Mouse (Mus musculus) liver, adult 2 months (tissue): Measurements from ENCODE around the gene Cmtm1. TPM values are rescaled to one million over a fixed set of nuclear protein-coding genes. Genes with fewer than 3 reads are reported as not detected.

ENCODE experiments used
- DNase-seq: peaks from one replicate; pipeline ENCODE4 v3.0.0-alpha.2; 2011; ENCODE audit warnings: low read depth, low spot score; ENCODE audit errors: extremely low read depth
- H3K27ac ChIP-seq: fragments of 200-500 bp; replicated peaks from 2 replicates; pipeline ENCODE4 v1.5.1; 2012; ENCODE audit warnings: low read depth, mild to moderate bottlenecking, control low read depth, inconsistent platforms, low read length; ENCODE audit not compliant: insufficient read depth
- H3K27me3 ChIP-seq: fragments of 200-500 bp; 2 replicates; pipeline ENCODE4 v1.6.1; 2012; ENCODE audit warnings: mild to moderate bottlenecking, moderate library complexity, low read length, inconsistent platforms; ENCODE audit not compliant: control insufficient read depth, insufficient read depth
- H3K36me3 ChIP-seq: fragments of 200-500 bp; 2 replicates; pipeline ENCODE4 v1.6.1; 2012; ENCODE audit warnings: low read length, inconsistent platforms; ENCODE audit not compliant: control insufficient read depth, insufficient read depth
- H3K4me1 ChIP-seq: fragments of 200-500 bp; 2 replicates; pipeline ENCODE4 v1.6.1; 2011; ENCODE audit warnings: low read length; ENCODE audit not compliant: control insufficient read depth, insufficient read depth
- H3K4me3 ChIP-seq: fragments of 200-500 bp; 2 replicates; pipeline ENCODE4 v1.5.1; 2011; ENCODE audit warnings: low read depth, mild to moderate bottlenecking, control low read depth, low read length, moderate library complexity; ENCODE audit not compliant: insufficient read depth
- H3K79me2 ChIP-seq: fragments of 200-500 bp; 2 replicates; pipeline ENCODE4 v1.6.1; 2012; ENCODE audit warnings: inconsistent platforms, mild to moderate bottlenecking, low read length, moderate library complexity; ENCODE audit not compliant: control insufficient read depth, insufficient read depth
- H3K9ac ChIP-seq: fragments of 200-500 bp; 2 replicates; pipeline ENCODE4 v1.6.1; 2012; ENCODE audit warnings: low read depth, mild to moderate bottlenecking, control low read depth, inconsistent platforms, low read length
- CTCF ChIP-seq: fragments of 200-500 bp; IDR thresholded peaks from 2 replicates; pipeline ENCODE4 v1.5.1; 2011; ENCODE audit warnings: low read depth, low read length, control low read depth
- POLR2A ChIP-seq: fragments of 200-500 bp; IDR thresholded peaks from 2 replicates; pipeline ENCODE4 v1.6.1; 2011; ENCODE audit warnings: low read length, control low read depth; ENCODE audit not compliant: insufficient read depth; ENCODE audit errors: extremely low read depth
- WGBS: fragments of 180-500 bp; shearing (Covaris S2); methylation state at CpG from one replicate; pipeline ENCODE4 v1.1.7; 2018; 5-methylcytosine and 5-hydroxymethylcytosine counted together
- polyA plus RNA-seq: library from polyadenylated mRNA; depleted of rRNA; stranded (reverse); fragments of >200 nt; gene quantifications from 2 replicates; pipeline ENCODE4 v1.2.3, GENCODE M21; 2012
- total RNA-seq: library from RNA; depleted of rRNA; stranded (reverse); fragments of >200 nt; gene quantifications from 2 replicates; pipeline ENCODE4 v1.2.3, GENCODE M21; 2014

Cmtm1 gene
- total and polyA plus RNA-seq, 2 experiments: not detected

GRCm38 (mm10) chr8:104346706-104347105 lies 36.8 kb upstream of the Cmtm1 start:
- H3K36me3 ChIP-seq: no peaks in the 10 kb centered on the region
- H3K4me1 ChIP-seq: no peaks in the 10 kb centered on the region; the same call in 1 of the 2 replicates
- H3K9ac ChIP-seq: no peak overlapping the region
- H3K27ac ChIP-seq: no peak overlapping the region
- H3K4me3 ChIP-seq: no peak overlapping the region
- WGBS: 66% methylated on average over 12 of the region's 12 CpGs
- DNase-seq: no peak
- no peaks in the 10 kb centered on the region for H3K27me3 ChIP-seq
- TF ChIP-seq POLR2A: no peak
- no peak for TF ChIP-seq CTCF
- H3K79me2 ChIP-seq: no peaks in the 10 kb centered on the region

DNA sequence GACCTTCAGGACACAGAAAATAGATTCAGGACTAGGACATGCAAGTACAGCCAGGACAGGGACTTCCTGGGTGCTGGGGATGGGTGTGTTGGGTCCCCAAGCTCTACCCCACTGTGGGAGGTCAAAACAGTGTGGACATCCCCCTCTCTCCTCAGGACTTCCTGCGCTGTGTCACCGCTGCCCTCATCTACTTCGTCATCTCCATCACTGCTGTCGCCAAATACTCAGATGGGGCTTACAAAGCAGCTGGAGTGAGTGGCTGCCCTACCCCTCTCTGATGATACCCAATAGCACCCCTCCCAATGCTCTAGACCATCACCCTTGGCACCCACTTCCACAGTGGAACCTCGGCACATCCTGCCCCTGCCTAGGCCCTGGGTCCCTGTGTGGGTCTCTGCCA lies 34.7 kb upstream of the Cmtm1 start:
- Histone ChIP-seq H3K27me3 (no peaks in the 10 kb centered on the region), H3K4me1 (no peaks in the 10 kb centered on the region; the same call in none of the 2 replicates), H3K4me3 (no peak overlapping the region), H3K27ac (no peak overlapping the region), H3K9ac (no peak overlapping the region), H3K79me2 (no peaks in the 10 kb centered on the region), H3K36me3 (no peaks in the 10 kb centered on the region)
- WGBS: 94% methylated on average over 5 of the region's 5 CpGs
- TF ChIP-seq POLR2A (no peak), CTCF (no peak)
- no peak for DNase-seq

- no peaks in the 10 kb centered on the region for H3K36me3 ChIP-seq
Measured at GRCm38 (mm10) chr8:104343957-104344356, 34.0 kb upstream of the Cmtm1 start.

GRCm38 (mm10) chr8:104342426-104342825 lies 32.5 kb upstream of the Cmtm1 start:
- no peaks in the 10 kb centered on the region for H3K79me2 ChIP-seq
- no peak overlapping the region for H3K27ac ChIP-seq
- H3K4me1 ChIP-seq: no peaks in the 10 kb centered on the region; the same call in none of the 2 replicates
- no peak for TF ChIP-seq POLR2A
- TF ChIP-seq CTCF: no peak
- H3K4me3 ChIP-seq: no peak overlapping the region
- 73% methylated on average over 5 of the region's 5 CpGs for WGBS
- H3K27me3 ChIP-seq: no peaks in the 10 kb centered on the region
- DNase-seq: no peak
- H3K36me3 ChIP-seq: no peaks in the 10 kb centered on the region
- H3K9ac ChIP-seq: no peak overlapping the region

More at GRCm38 (mm10) chr8:104343957-104344356, 34.0 kb upstream of the Cmtm1 start:
- 10% methylated on average over 7 of the region's 7 CpGs for WGBS
- Histone ChIP-seq H3K9ac (no peak overlapping the region), H3K4me1 (no peaks in the 10 kb centered on the region; the same call in none of the 2 replicates), H3K4me3 (no peak overlapping the region), H3K27me3 (no peaks in the 10 kb centered on the region), H3K79me2 (no peaks in the 10 kb centered on the region), H3K27ac (no peak overlapping the region)
- DNase-seq: peak; percentile 62
- peak; percentile 99 for TF ChIP-seq CTCF
- no peak for TF ChIP-seq POLR2A

DNA sequence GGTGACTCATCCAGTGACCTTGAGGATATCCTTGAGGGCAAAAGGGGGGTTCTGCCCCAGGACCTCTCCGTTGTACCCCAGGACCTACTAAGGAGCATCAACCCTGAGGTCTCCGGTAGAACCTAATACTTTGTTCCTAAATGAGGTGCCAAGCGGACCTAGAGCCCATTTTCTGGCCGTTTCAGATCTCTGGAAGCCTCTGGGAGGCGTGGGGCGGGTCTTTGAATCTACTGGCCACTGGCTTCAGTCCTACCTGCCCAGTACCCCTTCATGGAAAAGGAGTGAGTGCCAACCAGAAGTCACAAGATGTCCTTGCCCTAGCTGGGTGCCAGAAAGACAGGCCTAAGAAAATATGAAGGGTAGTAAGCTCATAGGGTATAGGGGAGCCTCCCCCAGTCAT lies 31.7 kb upstream of the Cmtm1 start:
- TF ChIP-seq POLR2A (no peak), CTCF (no peak)
- H3K4me3 ChIP-seq: peak overlapping the region; percentile 79; the same call in 1 of the 2 replicates

GRCm38 (mm10) chr8:104341106-104341561 lies 31.2 kb upstream of the Cmtm1 start:
- DNase-seq: peak; percentile 38
- Histone ChIP-seq H3K4me1 (no peaks in the 10 kb centered on the region; the same call in none of the 2 replicates), H3K4me3 (peak overlapping the region; percentile 79)

More for the DNA sequence above, 31.7 kb upstream of the Cmtm1 start:
- Histone ChIP-seq H3K27me3 (no peaks in the 10 kb centered on the region), H3K79me2 (no peaks in the 10 kb centered on the region), H3K4me1 (no peaks in the 10 kb centered on the region; the same call in none of the 2 replicates), H3K27ac (peak overlapping the region; percentile 36), H3K9ac (no peak overlapping the region), H3K36me3 (no peaks in the 10 kb centered on the region)
- no peak for DNase-seq
- 55% methylated on average over 6 of the region's 6 CpGs for WGBS

More at GRCm38 (mm10) chr8:104341106-104341561, 31.2 kb upstream of the Cmtm1 start:
- TF ChIP-seq CTCF (no peak), POLR2A (0 out of 2 replicates have a peak, but pooled peaks have one; percentile 33)
- Histone ChIP-seq H3K27ac (peak overlapping the region; percentile 75), H3K36me3 (no peaks in the 10 kb centered on the region), H3K27me3 (no peaks in the 10 kb centered on the region), H3K9ac (peak overlapping the region; percentile 76), H3K79me2 (no peaks in the 10 kb centered on the region)
- 15% methylated on average over 24 of the region's 24 CpGs for WGBS
